Mouse (Mus musculus) small intestine, adult 2 months (tissue): ENCODE results near the gene Cnnm4. TPM values are rescaled to one million over a fixed set of nuclear protein-coding genes. Genes with fewer than 3 reads are reported as not detected.
A peak's percentile ranks its signal among the peaks of the same experiment; 100 is the strongest.

Source experiments
- H3K27ac ChIP-seq: fragments of 200-500 bp; 2 replicates; pipeline ENCODE4 v1.5.1; 2012; ENCODE audit warnings: low read depth, low read length, control low read depth, inconsistent platforms; ENCODE audit not compliant: insufficient read depth
- H3K27me3 ChIP-seq: fragments of 200-500 bp; 2 replicates; pipeline ENCODE4 v1.6.1; 2012; ENCODE audit warnings: mild to moderate bottlenecking, moderate library complexity, low read length, inconsistent platforms; ENCODE audit not compliant: control insufficient read depth, insufficient read depth
- H3K36me3 ChIP-seq: fragments of 200-500 bp; 2 replicates; pipeline ENCODE4 v1.6.1; 2012; ENCODE audit warnings: mild to moderate bottlenecking, low read length, control low read depth, inconsistent platforms; ENCODE audit not compliant: control insufficient read depth, insufficient read depth
- H3K4me1 ChIP-seq: fragments of 200-500 bp; 2 replicates; pipeline ENCODE4 v1.6.1; 2012; ENCODE audit warnings: low read length, inconsistent platforms, mixed read lengths; ENCODE audit not compliant: control insufficient read depth, insufficient read depth, insufficient read length
- H3K4me3 ChIP-seq: fragments of 200-500 bp; 2 replicates; pipeline ENCODE4 v1.5.1; 2012; ENCODE audit warnings: low read depth, mild to moderate bottlenecking, control low read depth, inconsistent platforms, low read length, moderate library complexity
- CTCF ChIP-seq: fragments of 200-500 bp; IDR thresholded peaks from 2 replicates; pipeline ENCODE4 v1.5.1; 2012; ENCODE audit warnings: low read depth, mild to moderate bottlenecking, control low read depth, inconsistent platforms, low read length, moderate library complexity, mixed read lengths; ENCODE audit not compliant: insufficient replicate concordance, insufficient read length; ENCODE audit errors: extremely low read depth
- POLR2A ChIP-seq: fragments of 200-500 bp; IDR thresholded peaks from 2 replicates; pipeline ENCODE4 v1.6.1; 2012; ENCODE audit warnings: low read depth, mild to moderate bottlenecking, control low read depth, inconsistent platforms, low read length, moderate library complexity
- WGBS: fragments of 180-500 bp; shearing (Covaris S2); methylation state at CpG from one replicate; pipeline ENCODE4 v1.1.7; 2018; 5-methylcytosine and 5-hydroxymethylcytosine counted together
- polyA plus RNA-seq: library from polyadenylated mRNA; depleted of rRNA; stranded (reverse); fragments of >200 nt; gene quantifications from 2 replicates; pipeline ENCODE4 v1.2.3, GENCODE M21; 2012

Cnnm4 gene
- polyA plus RNA-seq, 1 experiment: 107 TPM

GRCm38 (mm10) chr1:36441101-36441500 is 30.3 kb upstream of the Cnnm4 start:
- peaks cover 4% of the 10 kb centered on the region; the same call in 1 of the 2 replicates for H3K4me1 ChIP-seq
- peaks cover 22% of the 10 kb centered on the region for H3K36me3 ChIP-seq
- H3K27ac ChIP-seq: no peak overlapping the region
- H3K27me3 ChIP-seq: no peaks in the 10 kb centered on the region
- H3K4me3 ChIP-seq: no peak overlapping the region
- TF ChIP-seq POLR2A (no peak), CTCF (no peak)
- 75% methylated on average over 4 of the region's 4 CpGs for WGBS

GRCm38 (mm10) chr1:36444471-36445464 is 26.7 kb upstream of the Cnnm4 start, which contains the start of gene Lman2l:
Lman2l (minus strand) TSS chr1:36445271.
- WGBS: under 1% methylated on average over 57 of the region's 57 CpGs
- Histone ChIP-seq H3K27me3 (no peaks in the 10 kb centered on the region), H3K4me1 (peaks cover 4% of the 10 kb centered on the region; the same call in 1 of the 2 replicates), H3K27ac (no peak within 1 kb of the TSS; the same call in 1 of the 2 replicates), H3K36me3 (peaks cover 2% of the 10 kb centered on the region; the same call in 1 of the 2 replicates), H3K4me3 (peak within 1 kb of the TSS; percentile 89)
- TF ChIP-seq POLR2A (peak; percentile 57; the same call in 1 of the 2 replicates), CTCF (no peak)

- no peak for TF ChIP-seq POLR2A
- no peak for TF ChIP-seq CTCF
- Histone ChIP-seq H3K4me1 (peaks cover 4% of the 10 kb centered on the region; the same call in 1 of the 2 replicates), H3K4me3 (no peak overlapping the region), H3K36me3 (peaks cover 2% of the 10 kb centered on the region; the same call in 1 of the 2 replicates), H3K27ac (no peak overlapping the region; the same call in 1 of the 2 replicates), H3K27me3 (no peaks in the 10 kb centered on the region)
- whole genome bisulfite sequencing: 37% methylated on average over 8 of the region's 8 CpGs
Measured at GRCm38 (mm10) chr1:36445508-36445907, 25.9 kb upstream of the Cnnm4 start.

- H3K4me3 ChIP-seq: no peak overlapping the region
- TF ChIP-seq POLR2A (no peak), CTCF (no peak)
- H3K27ac ChIP-seq: no peak overlapping the region
- WGBS: 76% methylated on average over 5 of the region's 5 CpGs
- peaks cover 4% of the 10 kb centered on the region; the same call in 1 of the 2 replicates for H3K4me1 ChIP-seq
- no peaks in the 10 kb centered on the region for H3K27me3 ChIP-seq
- 0 out of 2 replicates have a peak, but pooled peaks cover 2% of the 10 kb centered on the region for H3K36me3 ChIP-seq
Measured at GRCm38 (mm10) chr1:36446106-36446824, 25.2 kb upstream of the Cnnm4 start.

- 0 out of 2 replicates have a peak, but pooled peaks cover 2% of the 10 kb centered on the region for H3K36me3 ChIP-seq
- no peak overlapping the region for H3K4me3 ChIP-seq
- H3K27me3 ChIP-seq: no peaks in the 10 kb centered on the region
- no peak overlapping the region for H3K27ac ChIP-seq
- peaks cover 4% of the 10 kb centered on the region; the same call in 1 of the 2 replicates for H3K4me1 ChIP-seq
- TF ChIP-seq CTCF (no peak), POLR2A (no peak)
- WGBS: 86% methylated on average over 5 of the region's 5 CpGs
Measured at GRCm38 (mm10) chr1:36446841-36447240, 24.6 kb upstream of the Cnnm4 start.

- 85% methylated on average over 6 of the region's 6 CpGs for WGBS
- no peaks in the 10 kb centered on the region for H3K36me3 ChIP-seq
- no peaks in the 10 kb centered on the region for H3K4me1 ChIP-seq
- H3K4me3 ChIP-seq: no peak overlapping the region
- no peaks in the 10 kb centered on the region for H3K27me3 ChIP-seq
- TF ChIP-seq POLR2A (no peak), CTCF (peak; percentile 53; the same call in 1 of the 2 replicates)
- H3K27ac ChIP-seq: no peak overlapping the region
Measured at GRCm38 (mm10) chr1:36454055-36454815, 17.2 kb upstream of the Cnnm4 start.
